Mouse (Mus musculus): ENCODE measurements at regions not wholly inside any gene's neighbourhood (a gene's known extent, or its start where the extent isn't known, plus 50 kb on each side); places are given as distances from the start of the nearest gene placed in this dataset.

- Histone ChIP-seq H3K27ac (no peak overlapping the region), H3K9me3 (no peaks in the 10 kb centered on the region), H3K4me3 (no peak overlapping the region), H3K27me3 (no peaks in the 10 kb centered on the region), H3K36me3 (no peaks in the 10 kb centered on the region), H3K4me2 (no peak overlapping the region), H3K4me1 (peaks cover 24% of the 10 kb centered on the region), H3K9ac (no peak overlapping the region)
- ATAC-seq (ENCODE audit: insufficient number of reproducible peaks, low FRiP score, low TSS enrichment, low read depth): no peak
- 36% methylated on average over 6 of the region's 6 CpGs for WGBS
Observed at GRCm38 (mm10) chr3:149347241-149347992, 357.1 kb upstream of the Adgrl2 start.

DNA sequence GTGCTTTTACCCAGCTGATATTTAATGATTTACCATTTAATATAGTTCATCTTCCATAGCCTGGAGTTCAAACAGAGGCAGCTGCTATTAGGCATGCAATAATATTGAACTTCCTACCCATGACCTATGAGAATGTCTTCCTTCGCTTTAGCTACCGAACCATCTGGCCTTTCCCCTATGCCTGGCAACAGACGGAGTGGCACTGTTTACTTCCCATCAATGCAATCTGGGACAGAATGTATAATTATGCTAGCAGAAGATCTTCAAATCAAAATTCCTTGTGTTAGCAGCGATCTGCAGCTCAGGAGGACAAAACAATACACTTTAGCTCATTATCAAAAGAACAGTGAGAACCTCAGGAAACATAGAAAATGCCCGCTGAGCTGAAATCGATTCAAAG is 352.2 kb upstream of the Adgrl2 start:
- H3K9me3 ChIP-seq: no peaks in the 10 kb centered on the region
- no peaks in the 10 kb centered on the region for H3K36me3 ChIP-seq
- no peak for ATAC-seq (ENCODE audit: insufficient number of reproducible peaks, low FRiP score, low TSS enrichment, low read depth)
- WGBS: 82% methylated on average over 6 of the region's 6 CpGs
- H3K27ac ChIP-seq: no peak overlapping the region
- H3K4me2 ChIP-seq: no peak overlapping the region
- no peaks in the 10 kb centered on the region for H3K27me3 ChIP-seq
- H3K9ac ChIP-seq: no peak overlapping the region
- H3K4me1 ChIP-seq: peaks cover 12% of the 10 kb centered on the region
- H3K4me3 ChIP-seq: no peak overlapping the region

GRCm38 (mm10) chr3:149339374-149339753 is 349.0 kb upstream of the Adgrl2 start:
- no peak overlapping the region for H3K9ac ChIP-seq
- no peak for ATAC-seq (ENCODE audit: insufficient number of reproducible peaks, low FRiP score, low TSS enrichment, low read depth)
- no peak overlapping the region for H3K4me2 ChIP-seq
- H3K4me1 ChIP-seq: peaks cover 2% of the 10 kb centered on the region
- H3K9me3 ChIP-seq: no peaks in the 10 kb centered on the region
- H3K27ac ChIP-seq: no peak overlapping the region
- H3K4me3 ChIP-seq: no peak overlapping the region
- no peaks in the 10 kb centered on the region for H3K27me3 ChIP-seq
- 62% methylated on average over 3 of the region's 3 CpGs for WGBS
- no peaks in the 10 kb centered on the region for H3K36me3 ChIP-seq

DNA sequence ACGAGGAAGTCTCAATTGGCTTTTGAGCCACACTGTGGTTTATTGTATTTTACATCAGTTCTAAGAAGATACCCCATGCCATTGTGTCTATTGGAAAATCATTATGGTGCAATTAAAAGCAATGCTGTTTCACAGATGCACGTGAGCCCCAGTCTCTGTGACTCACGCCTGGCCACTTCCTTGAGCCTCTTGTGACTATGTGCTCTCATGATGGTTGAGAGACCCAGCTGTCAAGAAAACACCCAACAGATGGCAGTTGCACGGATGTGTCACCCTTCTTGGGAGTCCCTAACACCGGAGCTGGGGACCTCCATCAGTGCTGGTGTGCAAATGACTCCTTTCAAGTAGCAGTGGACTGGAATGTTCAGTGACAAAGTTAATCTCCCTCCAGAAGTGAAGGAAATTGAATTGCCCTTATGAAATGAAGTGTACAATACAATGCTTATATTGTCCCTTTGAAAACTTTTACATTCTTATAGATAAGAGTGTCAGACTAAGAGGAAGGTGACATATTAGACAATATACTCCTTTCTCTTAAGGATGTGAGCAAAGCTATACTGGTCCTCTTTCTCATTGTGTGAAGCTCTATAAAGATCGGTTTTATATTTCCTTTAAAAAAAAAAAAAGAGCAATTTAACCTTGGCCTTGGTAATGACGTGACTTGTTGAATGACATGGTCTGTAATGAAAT is 348.5 kb upstream of the Adgrl2 start:
- H3K27ac ChIP-seq: no peak overlapping the region
- no peak overlapping the region for H3K4me3 ChIP-seq
- no peaks in the 10 kb centered on the region for H3K9me3 ChIP-seq
- no peak for ATAC-seq (ENCODE audit: insufficient number of reproducible peaks, low FRiP score, low TSS enrichment, low read depth)
- H3K4me1 ChIP-seq: no peaks in the 10 kb centered on the region
- 61% methylated on average over 7 of the region's 7 CpGs for WGBS
- H3K27me3 ChIP-seq: no peaks in the 10 kb centered on the region
- H3K4me2 ChIP-seq: no peak overlapping the region
- H3K9ac ChIP-seq: no peak overlapping the region
- no peaks in the 10 kb centered on the region for H3K36me3 ChIP-seq

DNA sequence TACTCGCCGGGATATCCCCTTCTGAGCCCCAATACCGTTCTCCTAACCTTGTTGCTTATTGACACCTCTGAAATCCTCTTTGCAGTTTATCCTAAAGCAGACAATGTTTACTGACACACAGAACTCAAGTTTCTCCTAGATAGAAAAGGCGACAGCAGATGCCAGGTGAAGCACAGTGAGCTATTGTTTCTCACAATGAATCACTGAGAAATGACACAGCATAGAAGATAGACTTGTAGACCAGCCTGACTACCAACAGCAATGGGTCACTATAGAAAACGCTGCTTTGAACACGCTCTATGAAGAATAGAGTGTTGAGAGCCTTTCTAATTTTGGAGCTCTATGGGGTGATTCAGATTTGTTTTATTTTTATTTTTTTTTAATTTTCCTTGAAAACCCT is 344.9 kb upstream of the Adgrl2 start:
- H3K4me1 ChIP-seq: no peaks in the 10 kb centered on the region
- H3K4me3 ChIP-seq: no peak overlapping the region
- H3K27ac ChIP-seq: no peak overlapping the region
- no peak overlapping the region for H3K9ac ChIP-seq
- no peaks in the 10 kb centered on the region for H3K36me3 ChIP-seq
- no peak overlapping the region for H3K4me2 ChIP-seq
- WGBS: 83% methylated on average over 6 of the region's 6 CpGs
- H3K27me3 ChIP-seq: 0 out of 2 replicates have a peak, but pooled peaks cover 5% of the 10 kb centered on the region
- no peak for ATAC-seq (ENCODE audit: insufficient number of reproducible peaks, low FRiP score, low TSS enrichment, low read depth)
- H3K9me3 ChIP-seq: no peaks in the 10 kb centered on the region

DNA sequence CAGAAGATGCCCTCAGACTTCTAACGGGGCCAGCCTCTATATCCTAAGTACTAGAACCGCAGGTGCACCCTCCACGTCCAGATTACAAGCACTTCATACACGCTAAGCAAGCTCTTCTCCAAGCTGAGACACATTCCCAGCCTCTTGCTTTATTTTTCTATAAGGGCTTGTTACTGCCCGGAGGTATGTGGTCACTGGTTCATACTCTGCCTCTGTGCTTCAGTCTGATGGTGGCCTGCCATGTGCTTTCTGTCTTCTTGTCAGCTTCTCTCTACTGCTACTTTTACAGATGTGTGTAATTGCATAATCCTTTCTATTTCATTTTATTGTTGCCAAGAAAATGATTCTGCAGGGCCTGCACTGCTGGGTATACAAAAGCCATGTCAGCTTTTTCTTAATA is 343.3 kb upstream of the Adgrl2 start:
- WGBS: 73% methylated on average over 5 of the region's 5 CpGs
- no peaks in the 10 kb centered on the region for H3K36me3 ChIP-seq
- no peak overlapping the region for H3K4me2 ChIP-seq
- 0 out of 2 replicates have a peak, but pooled peaks cover 5% of the 10 kb centered on the region for H3K27me3 ChIP-seq
- no peaks in the 10 kb centered on the region for H3K9me3 ChIP-seq
- no peak overlapping the region for H3K9ac ChIP-seq
- no peak overlapping the region for H3K4me3 ChIP-seq
- no peak overlapping the region for H3K27ac ChIP-seq
- no peak for ATAC-seq (ENCODE audit: insufficient number of reproducible peaks, low FRiP score, low TSS enrichment, low read depth)
- H3K4me1 ChIP-seq: no peaks in the 10 kb centered on the region

DNA sequence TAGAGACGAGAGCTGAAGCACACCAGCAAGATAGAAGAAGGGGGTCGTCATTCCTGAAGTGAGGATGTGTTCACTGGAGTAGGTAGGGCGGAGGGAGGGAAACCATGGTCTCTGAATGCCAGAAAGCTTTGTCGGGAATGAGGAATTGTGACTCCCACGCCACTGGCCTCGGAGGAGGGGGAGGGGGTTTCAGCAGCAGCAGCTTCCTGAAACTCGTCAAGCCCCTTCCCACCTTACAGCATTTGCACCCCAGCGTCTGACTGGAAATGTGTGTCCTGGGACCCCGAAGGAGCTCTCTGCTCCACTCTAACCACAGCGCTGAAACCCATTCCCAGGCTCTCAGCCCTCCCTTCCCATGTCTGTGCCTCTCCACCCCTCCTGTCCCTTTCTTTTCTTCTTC is 342.8 kb upstream of the Adgrl2 start:
- ATAC-seq (ENCODE audit: insufficient number of reproducible peaks, low FRiP score, low TSS enrichment, low read depth): no peak
- H3K9me3 ChIP-seq: no peaks in the 10 kb centered on the region
- no peaks in the 10 kb centered on the region for H3K36me3 ChIP-seq
- H3K27me3 ChIP-seq: 0 out of 2 replicates have a peak, but pooled peaks cover 5% of the 10 kb centered on the region
- no peak overlapping the region for H3K4me2 ChIP-seq
- no peak overlapping the region for H3K27ac ChIP-seq
- H3K4me3 ChIP-seq: no peak overlapping the region
- H3K4me1 ChIP-seq: no peaks in the 10 kb centered on the region
- 43% methylated on average over 10 of the region's 10 CpGs for WGBS
- H3K9ac ChIP-seq: no peak overlapping the region

- WGBS: 31% methylated on average over 4 of the region's 4 CpGs
- Histone ChIP-seq H3K27ac (no peak overlapping the region), H3K4me1 (no peaks in the 10 kb centered on the region), H3K4me2 (no peak overlapping the region), H3K27me3 (0 out of 2 replicates have a peak, but pooled peaks cover 5% of the 10 kb centered on the region), H3K36me3 (no peaks in the 10 kb centered on the region), H3K9me3 (no peaks in the 10 kb centered on the region), H3K9ac (no peak overlapping the region), H3K4me3 (no peak overlapping the region)
- ATAC-seq (ENCODE audit: insufficient number of reproducible peaks, low FRiP score, low TSS enrichment, low read depth): no peak
Observed at GRCm38 (mm10) chr3:149332105-149332504, 341.8 kb upstream of the Adgrl2 start.

DNA sequence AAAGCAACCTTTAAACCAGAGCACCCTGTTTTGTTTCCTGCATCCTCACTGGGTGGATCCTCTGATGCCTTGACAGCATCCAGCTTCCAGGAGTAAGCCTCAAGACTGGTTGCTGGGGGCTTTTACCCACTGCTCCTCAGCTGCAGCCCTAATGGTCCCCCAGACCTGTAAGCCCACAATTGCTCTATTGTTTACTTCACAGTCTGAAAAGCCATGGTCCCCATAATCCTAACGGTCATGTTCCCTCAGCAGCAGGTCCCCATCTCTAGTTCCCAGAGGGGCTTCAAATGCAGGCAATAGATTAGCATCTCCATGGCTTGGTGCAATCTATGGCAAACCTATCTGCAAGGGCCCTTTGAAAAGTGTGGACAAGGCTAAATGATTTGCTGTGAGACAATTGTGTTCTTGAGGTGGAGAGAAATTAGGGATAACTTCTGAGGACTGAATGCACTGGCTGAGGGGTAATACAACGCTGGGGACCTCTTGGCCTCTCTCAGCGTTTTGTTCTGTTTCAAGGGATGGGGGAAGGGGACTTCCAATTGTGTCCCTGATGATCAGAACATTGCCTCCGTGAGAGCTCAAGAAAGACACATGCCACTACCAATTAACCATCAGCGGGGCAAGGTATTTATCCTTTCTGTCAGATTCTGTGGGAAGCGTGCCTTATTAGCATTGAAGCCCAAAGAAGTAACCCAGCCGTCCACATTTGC is 341.1 kb upstream of the Adgrl2 start:
- H3K36me3 ChIP-seq: no peaks in the 10 kb centered on the region
- no peak overlapping the region for H3K9ac ChIP-seq
- no peak overlapping the region for H3K27ac ChIP-seq
- WGBS: 52% methylated on average over 7 of the region's 7 CpGs
- H3K9me3 ChIP-seq: no peaks in the 10 kb centered on the region
- H3K4me3 ChIP-seq: no peak overlapping the region
- no peaks in the 10 kb centered on the region for H3K4me1 ChIP-seq
- ATAC-seq (ENCODE audit: insufficient number of reproducible peaks, low FRiP score, low TSS enrichment, low read depth): no peak
- H3K4me2 ChIP-seq: no peak overlapping the region
- 0 out of 2 replicates have a peak, but pooled peaks cover 5% of the 10 kb centered on the region for H3K27me3 ChIP-seq

DNA sequence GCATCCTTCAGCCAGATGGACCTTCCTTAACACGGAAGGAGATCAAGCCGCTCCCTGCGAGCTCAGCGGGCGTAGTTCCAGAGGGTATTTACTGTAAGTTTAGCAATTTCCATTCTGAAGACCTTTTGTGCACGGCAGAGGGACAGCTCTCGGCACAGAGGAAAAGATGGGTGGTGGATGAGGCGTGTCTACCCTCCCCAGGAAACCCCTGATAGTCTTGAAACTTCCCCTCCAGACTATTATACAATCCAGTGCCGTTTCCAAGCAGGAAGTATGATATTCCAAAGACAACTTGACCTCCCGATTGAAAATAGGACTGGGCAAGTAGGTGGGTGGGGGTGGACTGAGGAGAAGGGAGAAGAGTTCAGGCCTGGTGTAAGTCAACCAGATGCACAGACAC is 340.4 kb upstream of the Adgrl2 start:
- no peak for ATAC-seq (ENCODE audit: insufficient number of reproducible peaks, low FRiP score, low TSS enrichment, low read depth)

DNA sequence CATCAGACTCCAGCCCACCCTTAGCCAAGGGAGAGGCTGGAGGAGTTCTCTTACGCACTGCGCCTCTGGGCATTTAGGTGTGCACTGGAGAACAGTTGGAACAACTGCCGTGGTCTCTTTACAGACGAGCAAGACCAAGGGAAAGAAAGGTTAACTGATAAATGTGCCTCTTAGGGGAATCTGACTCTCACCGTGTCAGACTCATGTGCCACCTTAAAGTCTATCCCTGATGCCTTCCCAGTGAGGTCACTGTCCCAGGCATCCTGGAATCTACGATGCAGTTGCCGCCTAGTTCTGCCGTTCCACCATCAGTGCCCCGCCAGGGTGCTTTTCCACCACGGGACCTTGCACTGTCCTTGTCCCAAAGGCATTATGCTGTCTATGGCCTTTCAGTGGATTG is 339.7 kb upstream of the Adgrl2 start:
- no peak overlapping the region for H3K4me2 ChIP-seq
- 82% methylated on average over 10 of the region's 10 CpGs for WGBS

More for the DNA sequence above, 340.4 kb upstream of the Adgrl2 start:
- Histone ChIP-seq H3K4me3 (no peak overlapping the region), H3K4me2 (no peak overlapping the region), H3K27me3 (0 out of 2 replicates have a peak, but pooled peaks cover 5% of the 10 kb centered on the region), H3K27ac (no peak overlapping the region), H3K9me3 (no peaks in the 10 kb centered on the region), H3K36me3 (no peaks in the 10 kb centered on the region), H3K4me1 (no peaks in the 10 kb centered on the region), H3K9ac (no peak overlapping the region)
- 76% methylated on average over 10 of the region's 10 CpGs for WGBS

DNA sequence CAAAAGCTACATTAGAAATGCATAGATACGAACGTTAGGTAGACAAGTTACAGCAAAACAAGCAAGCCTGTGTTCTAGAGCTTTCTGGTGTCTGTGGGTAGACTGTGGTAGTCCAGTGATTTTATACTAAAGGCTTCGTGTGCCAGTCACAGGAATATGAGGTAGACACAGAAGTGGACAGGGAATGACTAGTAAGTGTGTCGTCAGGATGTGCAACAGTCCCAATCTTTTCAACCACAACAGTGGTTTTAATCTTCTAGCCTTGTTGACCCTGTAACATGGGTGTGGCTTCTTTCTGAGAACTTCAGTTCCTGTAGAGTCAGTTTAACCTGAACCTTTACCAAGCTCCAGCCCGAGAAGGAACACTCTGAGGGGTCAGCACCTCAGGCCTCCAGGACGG is 339.3 kb upstream of the Adgrl2 start:
- Histone ChIP-seq H3K27ac (no peak overlapping the region), H3K4me1 (no peaks in the 10 kb centered on the region), H3K9ac (no peak overlapping the region), H3K9me3 (no peaks in the 10 kb centered on the region), H3K27me3 (0 out of 2 replicates have a peak, but pooled peaks cover 5% of the 10 kb centered on the region), H3K4me3 (no peak overlapping the region), H3K4me2 (no peak overlapping the region), H3K36me3 (no peaks in the 10 kb centered on the region)
- WGBS: 85% methylated on average over 6 of the region's 6 CpGs
- no peak for ATAC-seq (ENCODE audit: insufficient number of reproducible peaks, low FRiP score, low TSS enrichment, low read depth)

More for the DNA sequence above, 339.7 kb upstream of the Adgrl2 start:
- Histone ChIP-seq H3K27me3 (0 out of 2 replicates have a peak, but pooled peaks cover 5% of the 10 kb centered on the region), H3K4me3 (no peak overlapping the region), H3K36me3 (no peaks in the 10 kb centered on the region), H3K9ac (no peak overlapping the region), H3K27ac (no peak overlapping the region), H3K9me3 (no peaks in the 10 kb centered on the region), H3K4me1 (no peaks in the 10 kb centered on the region)
- ATAC-seq (ENCODE audit: insufficient number of reproducible peaks, low FRiP score, low TSS enrichment, low read depth): no peak
